Mouse (Mus musculus) CD8-positive naive resting alpha-beta T cell, adult 2 months (primary cell): Measurements from ENCODE around the gene Adh7.

ENCODE experiments used
- DNase-seq, 2 experiments: peaks; one replicate each; pipeline ENCODE4 v3.0.0; 2022; ENCODE audit warnings: low read depth in 2 of 2, low spot score in 2 of 2

Adh7 gene

DNA sequence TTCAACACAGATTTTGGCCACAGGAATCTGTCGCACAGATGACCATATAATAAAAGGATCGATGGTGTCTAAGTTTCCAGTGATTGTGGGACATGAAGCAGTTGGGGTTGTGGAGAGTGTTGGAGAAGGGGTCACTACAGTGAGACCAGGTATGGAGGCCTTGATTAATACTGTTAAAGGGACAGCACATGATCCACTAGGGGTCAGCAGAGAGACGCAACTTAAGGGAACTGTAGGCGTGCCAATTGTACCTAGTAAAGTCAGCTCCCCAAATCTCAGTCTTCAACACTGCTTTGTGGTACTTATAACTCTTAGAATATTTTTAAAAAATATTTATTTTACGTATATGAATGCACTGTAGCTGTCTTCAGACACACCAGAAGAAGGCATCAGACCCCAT lies 5.4 kb downstream of the Adh7 start:
- peak; percentile 45 to 56 for DNase-seq

DNA sequence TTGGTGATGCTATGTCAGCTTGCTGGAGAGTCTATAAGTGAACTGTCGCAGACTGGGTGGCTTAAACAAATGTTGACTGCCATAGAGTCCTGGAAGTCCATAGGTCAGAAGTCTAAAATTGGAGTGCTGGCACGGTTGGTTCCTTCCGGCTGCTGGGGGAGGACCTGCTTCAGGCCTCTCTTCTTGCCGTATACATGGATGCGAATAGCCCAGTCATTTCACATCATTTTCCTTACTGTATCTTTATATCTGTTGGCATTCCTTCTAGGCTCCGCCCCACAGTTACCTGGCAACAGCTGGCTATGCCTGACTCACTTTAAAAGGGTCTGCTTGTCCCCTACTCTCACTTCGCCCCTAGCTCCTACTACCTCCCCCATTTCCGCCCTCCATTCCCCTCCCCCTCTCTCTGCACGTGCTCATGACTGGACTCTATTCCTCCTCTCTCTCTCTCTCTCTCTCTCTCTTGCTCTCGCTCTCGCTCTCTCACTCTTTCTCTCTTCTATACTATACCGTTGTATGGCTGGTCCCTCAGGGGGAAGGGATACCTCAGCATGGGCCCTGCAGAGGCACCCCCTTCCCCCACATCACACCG lies 6.9 kb downstream of the Adh7 start:
- no peak for DNase-seq

GRCm38 (mm10) chr3:138225331-138225730 lies 7.8 kb downstream of the Adh7 start:
- DNase-seq: no peak

GRCm38 (mm10) chr3:138225853-138226252 lies 8.3 kb downstream of the Adh7 start:
- DNase-seq: no peak

DNA sequence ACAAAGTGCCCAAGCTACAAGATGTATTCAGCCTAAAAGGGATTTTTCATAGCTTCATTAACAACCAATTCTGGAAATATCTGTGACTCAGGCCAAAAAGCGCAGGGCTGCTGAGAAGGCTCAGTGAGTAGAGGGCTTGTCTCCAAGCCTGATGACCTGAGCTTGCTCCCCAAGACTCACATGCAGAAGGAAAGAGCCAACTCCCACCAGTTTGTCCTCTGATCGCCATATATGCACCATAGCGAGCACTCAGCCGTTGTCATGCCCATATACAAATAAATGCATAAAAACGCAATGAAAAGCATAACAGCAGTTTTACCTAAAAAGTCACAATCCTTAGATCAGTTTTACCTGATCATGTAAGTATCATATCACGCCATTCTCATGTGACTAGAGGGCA lies 8.9 kb downstream of the Adh7 start:
- DNase-seq: no peak

DNA sequence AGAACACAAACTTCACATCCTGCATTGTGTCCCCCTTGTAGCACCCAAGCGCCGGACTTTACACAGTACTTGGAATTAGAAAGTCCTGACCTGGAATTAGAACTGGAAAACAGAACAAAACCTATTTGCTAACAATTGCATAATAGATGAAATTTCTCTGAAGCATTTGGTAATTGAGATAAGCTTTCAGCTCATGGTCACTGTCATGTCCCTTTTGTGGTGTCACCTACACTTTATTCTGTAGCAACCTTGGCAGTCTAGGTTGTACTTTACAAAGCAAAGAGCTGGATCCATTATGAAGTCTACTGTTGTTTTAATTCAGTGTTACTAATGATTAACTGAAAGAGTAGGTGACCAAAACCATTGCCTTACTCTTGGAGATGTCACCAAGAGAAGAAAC lies 9.5 kb downstream of the Adh7 start:
- no peak for DNase-seq

GRCm38 (mm10) chr3:138227782-138228181 lies 10.2 kb downstream of the Adh7 start:
- DNase-seq: no peak

- DNase-seq: no peak
Observed at GRCm38 (mm10) chr3:138229448-138229847, 11.9 kb downstream of the Adh7 start.

DNA sequence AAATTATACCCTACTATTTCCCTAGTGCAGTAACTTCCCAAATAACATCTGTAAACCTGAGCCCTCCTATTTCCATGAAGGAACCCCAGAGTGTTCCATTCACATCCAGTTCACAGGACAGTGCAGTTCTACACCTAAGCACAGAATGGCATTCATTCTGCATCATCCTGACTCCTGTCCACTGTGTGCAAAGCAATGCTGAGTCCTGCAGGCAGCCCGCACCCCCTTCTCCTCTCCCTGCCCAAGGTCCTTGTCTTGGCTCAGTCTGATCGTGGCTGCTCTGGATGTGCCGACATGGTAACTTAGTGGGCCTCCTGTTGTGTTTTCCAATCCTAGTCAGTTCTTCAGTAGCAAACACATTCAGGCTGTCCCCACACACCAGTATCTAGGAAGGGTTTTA lies 12.7 kb downstream of the Adh7 start:
- DNase-seq: no peak

GRCm38 (mm10) chr3:138231531-138231930 lies 14.0 kb downstream of the Adh7 start:
- no peak for DNase-seq

GRCm38 (mm10) chr3:138236546-138237163 lies 19.1 kb downstream of the Adh7 start:
- no peak for DNase-seq

DNA sequence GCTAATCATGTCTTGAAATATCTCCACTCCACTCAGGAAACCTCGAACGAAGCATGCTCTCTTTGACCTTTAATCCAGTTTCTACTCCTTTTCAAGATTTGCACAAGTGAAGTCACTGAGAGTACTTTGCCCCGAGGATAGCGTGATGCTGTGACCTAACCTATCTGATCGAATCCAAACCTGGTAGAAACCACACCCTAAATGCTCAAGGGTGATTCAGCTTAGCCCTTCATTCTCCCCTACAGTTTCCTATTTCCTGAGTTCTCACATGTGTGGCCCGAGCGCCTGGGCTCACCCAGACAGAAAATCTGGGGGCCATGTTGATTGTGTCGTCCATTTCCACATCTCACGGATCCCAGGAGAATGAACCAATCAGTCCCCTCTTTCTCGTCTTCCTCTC lies 20.5 kb downstream of the Adh7 start:
- no peak for DNase-seq

GRCm38 (mm10) chr3:138239461-138239860 lies 21.9 kb downstream of the Adh7 start:
- DNase-seq: no peak

DNA sequence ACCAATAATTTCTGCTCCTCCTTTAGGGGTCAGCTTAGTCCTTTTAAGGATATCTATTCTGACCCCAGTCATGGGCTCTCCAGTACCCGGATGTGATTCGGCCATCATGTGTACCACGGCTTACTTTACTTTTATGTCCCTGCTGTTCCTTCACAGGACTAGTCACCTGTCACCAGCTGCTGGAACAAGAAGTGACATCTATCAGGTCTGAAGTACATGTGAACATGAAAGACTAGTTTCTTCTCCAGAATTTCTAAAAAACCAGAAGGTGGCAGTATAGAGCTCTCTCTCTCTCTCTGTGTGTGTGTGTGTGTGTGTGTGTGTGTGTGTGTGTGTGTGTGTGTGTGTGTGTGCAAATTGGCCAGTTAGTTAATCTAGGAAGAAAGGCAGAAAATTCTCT lies 22.9 kb downstream of the Adh7 start:
- no peak for DNase-seq

GRCm38 (mm10) chr3:138240942-138241341 lies 23.4 kb downstream of the Adh7 start:
- no peak for DNase-seq

DNA sequence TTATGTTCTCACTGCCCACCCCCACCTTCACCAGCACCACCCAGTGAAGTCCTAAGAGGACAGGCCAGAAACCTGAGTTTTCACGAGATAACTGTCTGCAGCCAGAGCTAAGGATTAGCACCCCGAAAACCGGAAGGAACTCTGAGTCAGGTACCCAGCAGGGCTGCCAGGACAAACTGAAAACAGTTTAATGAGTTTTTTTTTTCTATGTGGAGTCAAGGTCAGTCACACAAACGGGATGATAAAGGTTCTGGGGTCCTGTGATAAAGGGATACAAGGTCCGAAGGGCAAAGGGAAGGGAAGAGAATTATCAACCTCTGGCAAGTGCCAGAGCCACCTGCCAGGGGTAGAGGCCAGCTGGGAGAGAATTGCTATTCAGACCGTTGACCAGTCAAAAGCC lies 23.8 kb downstream of the Adh7 start:
- DNase-seq: no peak

- DNase-seq: no peak
Observed at GRCm38 (mm10) chr3:138242021-138242726, 24.6 kb downstream of the Adh7 start.

DNA sequence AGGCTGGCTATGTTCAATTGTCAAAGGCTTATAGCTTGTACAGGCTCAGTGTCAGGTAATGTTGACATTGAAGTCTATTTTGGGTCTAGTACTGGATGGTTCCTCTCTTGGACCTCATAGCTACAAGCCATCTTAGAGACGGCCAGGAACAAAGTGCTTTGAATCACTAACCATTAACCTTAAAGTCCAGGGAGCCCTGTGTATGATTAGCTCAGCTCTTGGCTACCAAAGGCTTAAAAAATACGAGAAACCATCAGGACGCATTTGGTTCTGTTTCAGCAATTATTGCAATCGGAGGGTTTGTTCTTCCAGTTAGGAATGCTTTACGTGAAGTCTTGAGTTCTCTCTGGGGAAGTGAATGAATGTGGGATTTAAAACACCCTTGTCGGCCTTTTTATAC lies 25.4 kb downstream of the Adh7 start:
- no peak for DNase-seq

DNA sequence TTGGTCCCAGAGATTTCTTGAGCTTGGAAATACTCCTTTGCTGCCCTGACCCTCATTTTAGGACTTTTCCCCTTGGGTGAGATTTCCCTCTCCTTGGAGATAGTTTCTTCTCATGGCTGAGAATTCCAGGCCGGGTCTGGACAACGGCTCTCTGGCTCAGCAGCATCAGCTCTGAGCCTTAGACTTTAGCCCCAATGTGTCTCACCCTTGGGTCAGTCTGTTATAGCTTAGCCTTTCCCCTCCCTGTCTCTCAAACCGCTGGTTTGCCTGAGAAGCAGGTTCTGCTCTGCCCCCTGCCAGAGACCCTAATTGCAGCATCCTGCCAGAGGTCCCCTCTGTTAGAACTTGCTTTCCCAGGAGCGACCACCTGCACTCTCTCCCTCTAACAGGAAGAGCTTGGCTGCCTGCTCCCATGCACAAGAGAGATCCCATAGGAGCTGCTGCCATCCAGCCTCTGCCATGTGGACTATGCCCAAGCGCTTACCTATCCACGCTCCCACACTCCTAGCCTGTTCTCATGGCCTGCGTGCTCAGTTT lies 26.8 kb downstream of the Adh7 start:
- DNase-seq: no peak

- no peak for DNase-seq
Observed at GRCm38 (mm10) chr3:138246511-138247020, 29.0 kb downstream of the Adh7 start.

GRCm38 (mm10) chr3:138247241-138247640 lies 29.7 kb downstream of the Adh7 start:
- no peak for DNase-seq

DNA sequence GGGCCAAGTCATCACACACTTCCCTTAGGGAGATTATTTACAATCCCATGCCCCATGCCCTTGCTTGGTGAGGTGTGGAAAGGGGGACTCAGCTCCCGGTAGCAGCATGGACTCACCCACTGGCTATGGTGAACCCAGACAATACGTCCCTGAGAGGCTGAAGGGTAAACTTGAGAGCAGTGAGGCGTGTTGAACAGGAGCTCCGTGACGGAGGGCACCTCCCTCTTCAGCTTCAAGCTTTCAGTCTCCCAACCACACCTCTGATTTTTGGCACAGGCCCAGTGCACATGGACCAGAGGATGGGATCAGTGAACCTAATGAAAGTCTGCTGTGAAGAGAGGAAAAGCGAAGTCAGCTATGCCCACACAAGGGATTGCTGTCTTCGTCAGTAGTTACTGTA lies 30.5 kb downstream of the Adh7 start:
- no peak for DNase-seq
